Mouse (Mus musculus) hindbrain, postnatal 0 days (tissue): ENCODE results near the gene Gpc3. TPM values are rescaled to one million over a fixed set of nuclear protein-coding genes. Genes with fewer than 3 reads are reported as not detected.
A peak's percentile ranks its signal among the peaks of the same experiment; 100 is the strongest.
"Not testable (repeated sequence)": the region's sequence is repeated elsewhere in the genome, so short reads cannot be mapped to it uniquely, and the experiment has no call there.

Source experiments
- ATAC-seq: fragments of 200-750 bp; cut with Nextera tagmentation; 2 replicates; pipeline ENCODE4 v1.8.0; 2017; ENCODE audit warnings: mild to moderate bottlenecking, moderate TSS enrichment, moderate library complexity
- DNase-seq: peaks from one replicate; pipeline ENCODE4 v3.0.0-alpha.2; 2015; ENCODE audit warnings: low spot score
- H3K27ac ChIP-seq: fragments of 300-500 bp; sonication (generic); 2 replicates; pipeline ENCODE4 v1.5.1; 2014; ENCODE audit warnings: mild to moderate bottlenecking
- H3K27me3 ChIP-seq: fragments of 300-500 bp; sonication (generic); 2 replicates; pipeline ENCODE4 v1.6.1; 2014; ENCODE audit warnings: low read length, mixed read lengths; ENCODE audit not compliant: insufficient read depth
- H3K36me3 ChIP-seq: fragments of 300-500 bp; sonication (generic); 2 replicates; pipeline ENCODE4 v1.6.1; 2014; ENCODE audit warnings: low read length, mixed read lengths; ENCODE audit not compliant: insufficient read depth
- H3K4me1 ChIP-seq: fragments of 300-500 bp; sonication (generic); 2 replicates; pipeline ENCODE4 v1.6.1; 2014; ENCODE audit warnings: antibody characterized with exemption, low read length, mixed read lengths; ENCODE audit not compliant: insufficient read depth
- H3K4me2 ChIP-seq: fragments of 300-500 bp; sonication (generic); 2 replicates; pipeline ENCODE4 v1.6.1; 2014; ENCODE audit warnings: low read depth, mild to moderate bottlenecking, low read length, moderate library complexity, mixed read lengths
- H3K4me3 ChIP-seq: fragments of 300-500 bp; sonication (generic); 2 replicates; pipeline ENCODE4 v1.5.1; 2014; ENCODE audit warnings: low read length
- H3K9ac ChIP-seq: fragments of 300-500 bp; sonication (generic); replicated peaks from 2 replicates; pipeline ENCODE4 v1.6.1; 2014; ENCODE audit warnings: mild to moderate bottlenecking, low read length, moderate library complexity, mixed read lengths
- H3K9me3 ChIP-seq: fragments of 300-500 bp; sonication (generic); 2 replicates; pipeline ENCODE4 v1.6.1; 2016; ENCODE audit warnings: low read length, mixed read lengths
- CTCF ChIP-seq: IDR thresholded peaks from 2 replicates; pipeline ENCODE4 v1.5.1; 2016; ENCODE audit warnings: antibody characterized with exemption, control low read depth, low read depth
- WGBS: fragments of 180-500 bp; shearing (Covaris S2); extraction: QIAGEN DNeasy Blood & Tissue Kit; methylation state at CpG from one replicate; pipeline ENCODE4 v1.1.7; 2014; 5-methylcytosine and 5-hydroxymethylcytosine counted together
- polyA plus RNA-seq: library from polyadenylated mRNA; unstranded; fragments of >200 nt; fragmentation: Nextera tagmentation; extraction: Ambion mirVana; gene quantifications from 2 replicates; pipeline ENCODE4 v1.2.1, GENCODE M21; 2015
- total RNA-seq: library from RNA; depleted of rRNA; stranded (reverse); fragments of >200 nt; gene quantifications from 2 replicates; pipeline ENCODE4 v1.2.3, GENCODE M21; 2014

Gene Gpc3
- total and polyA plus RNA-seq, 2 experiments from 2014 or later: 33.3 to 86.1 TPM

DNA sequence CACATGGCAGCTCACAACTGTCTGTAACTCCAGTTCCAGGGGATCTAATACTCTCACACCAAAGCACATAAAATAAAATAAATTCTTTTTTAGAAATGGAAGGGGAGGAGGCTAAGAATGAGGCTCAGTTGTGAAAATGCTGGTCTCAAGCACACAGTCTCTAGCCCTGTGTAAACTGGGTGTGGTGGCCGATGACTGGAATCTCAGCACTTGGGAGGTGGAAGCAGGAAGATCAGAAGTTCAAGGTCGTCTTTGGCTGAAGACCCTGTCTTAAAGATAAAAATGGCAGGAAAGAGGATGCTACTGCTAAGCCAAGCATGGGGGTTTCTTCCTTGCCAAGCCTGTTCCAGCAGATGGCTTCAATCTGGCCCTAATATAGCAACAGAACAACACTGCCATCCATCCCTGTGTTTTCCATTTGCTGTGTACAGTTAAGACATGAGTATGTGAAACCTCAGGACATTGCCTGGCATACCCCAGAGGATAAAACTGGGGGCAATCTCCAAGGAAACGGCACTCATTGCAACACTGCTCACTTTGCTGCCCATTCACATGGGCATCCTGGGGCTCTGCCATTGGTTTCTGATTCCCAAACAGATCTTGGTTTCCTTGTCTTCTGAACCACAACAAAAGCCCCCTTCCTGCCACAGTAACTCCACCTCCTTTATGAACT, 334.9 kb downstream of the Gpc3 start:
- 67% methylated on average over 3 of the region's 3 CpGs for WGBS
- no peak overlapping the region for H3K4me3 ChIP-seq

DNA sequence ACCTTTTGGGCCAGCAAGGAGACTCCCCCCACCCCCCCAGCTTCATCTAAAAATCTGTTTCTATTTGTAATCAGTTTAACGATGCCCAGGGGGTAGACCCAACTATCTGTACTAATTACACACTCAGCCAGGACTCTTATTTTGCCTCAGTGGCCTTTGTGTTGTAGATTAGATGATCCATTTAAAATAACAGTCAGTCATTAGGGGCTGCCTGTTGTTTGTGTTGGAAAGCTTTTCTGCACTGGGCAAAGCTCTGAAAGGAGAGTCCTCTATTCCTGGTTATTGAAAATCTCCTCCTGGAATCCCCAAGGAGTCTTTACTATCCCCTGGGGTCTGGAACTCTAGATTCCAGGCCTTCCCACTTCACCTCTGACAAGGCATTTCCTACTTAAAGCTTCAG, 336.2 kb downstream of the Gpc3 start:
- Histone ChIP-seq H3K4me2 (no peak overlapping the region), H3K27me3 (no peaks in the 10 kb centered on the region), H3K4me3 (no peak overlapping the region), H3K9ac (no peak overlapping the region), H3K27ac (no peak overlapping the region), H3K9me3 (no peaks in the 10 kb centered on the region), H3K4me1 (no peaks in the 10 kb centered on the region), H3K36me3 (no peaks in the 10 kb centered on the region)
- ATAC-seq (no peak), DNase-seq (no peak)
- no peak for TF ChIP-seq CTCF
- 29% methylated on average over 1 of the region's 1 CpGs for WGBS

More for the DNA sequence above, 334.9 kb downstream of the Gpc3 start:
- TF ChIP-seq CTCF: no peak
- Histone ChIP-seq H3K27me3 (no peaks in the 10 kb centered on the region), H3K4me1 (no peaks in the 10 kb centered on the region), H3K9me3 (no peaks in the 10 kb centered on the region), H3K4me2 (no peak overlapping the region), H3K27ac (no peak overlapping the region), H3K9ac (no peak overlapping the region), H3K36me3 (no peaks in the 10 kb centered on the region)
- ATAC-seq: no peak
- peak; percentile 15 for DNase-seq

DNA sequence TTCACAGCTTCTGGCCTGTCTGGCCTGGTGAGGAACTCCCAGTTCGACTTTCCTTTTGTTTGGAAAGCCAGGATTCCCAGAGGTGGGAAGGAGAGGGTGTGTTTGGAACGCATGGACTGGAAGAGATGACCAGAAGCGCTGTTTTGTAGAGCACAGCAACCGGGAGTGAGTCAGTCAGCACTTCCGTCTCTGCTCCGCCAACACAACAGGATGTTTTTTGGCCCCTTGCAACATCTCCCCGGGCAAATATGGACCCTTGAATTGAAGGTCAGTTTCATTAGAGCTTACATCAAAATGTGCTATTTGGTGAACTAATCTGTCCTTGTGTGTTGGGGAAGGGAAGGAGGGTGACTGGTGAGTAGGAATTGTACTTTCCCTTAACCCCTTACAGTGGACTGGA, 340.7 kb downstream of the Gpc3 start:
- no peak for TF ChIP-seq CTCF

DNA sequence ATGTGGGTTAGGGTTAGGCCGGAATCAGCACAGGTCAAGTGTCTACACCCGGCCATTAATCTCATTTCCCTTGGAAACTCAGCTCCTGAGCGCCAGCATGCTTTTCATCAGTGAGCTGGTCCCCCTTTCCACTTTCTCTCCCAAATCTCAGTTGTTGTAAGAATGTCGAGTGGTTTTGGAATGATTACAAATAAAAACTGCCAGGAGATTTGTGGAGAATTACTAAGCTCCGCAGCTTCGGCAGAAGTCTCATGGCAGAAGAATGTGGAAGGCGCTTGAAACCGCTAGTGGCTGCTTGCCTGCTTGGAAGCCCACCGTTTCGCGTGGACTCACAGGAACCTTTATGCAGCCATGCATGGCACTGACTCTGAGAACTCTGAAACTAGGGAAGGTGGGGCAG, 351.8 kb downstream of the Gpc3 start:
- H3K4me3 ChIP-seq: no peak overlapping the region
- WGBS: 78% methylated on average over 11 of the region's 11 CpGs
- TF ChIP-seq CTCF: no peak
- H3K27me3 ChIP-seq: no peaks in the 10 kb centered on the region
- no peaks in the 10 kb centered on the region for H3K9me3 ChIP-seq
- DNase-seq: peak; percentile 2
- no peak overlapping the region for H3K4me2 ChIP-seq
- no peaks in the 10 kb centered on the region for H3K36me3 ChIP-seq
- no peak overlapping the region for H3K27ac ChIP-seq
- no peak for ATAC-seq
- no peak overlapping the region for H3K9ac ChIP-seq
- H3K4me1 ChIP-seq: no peaks in the 10 kb centered on the region

More for the DNA sequence above, 340.7 kb downstream of the Gpc3 start:
- no peak overlapping the region for H3K4me3 ChIP-seq
- H3K4me1 ChIP-seq: no peaks in the 10 kb centered on the region
- H3K27ac ChIP-seq: no peak overlapping the region
- WGBS: 83% methylated on average over 7 of the region's 7 CpGs
- H3K9me3 ChIP-seq: no peaks in the 10 kb centered on the region
- DNase-seq (no peak), ATAC-seq (no peak)
- H3K9ac ChIP-seq: no peak overlapping the region
- H3K4me2 ChIP-seq: no peak overlapping the region
- H3K27me3 ChIP-seq: no peaks in the 10 kb centered on the region
- H3K36me3 ChIP-seq: no peaks in the 10 kb centered on the region

DNA sequence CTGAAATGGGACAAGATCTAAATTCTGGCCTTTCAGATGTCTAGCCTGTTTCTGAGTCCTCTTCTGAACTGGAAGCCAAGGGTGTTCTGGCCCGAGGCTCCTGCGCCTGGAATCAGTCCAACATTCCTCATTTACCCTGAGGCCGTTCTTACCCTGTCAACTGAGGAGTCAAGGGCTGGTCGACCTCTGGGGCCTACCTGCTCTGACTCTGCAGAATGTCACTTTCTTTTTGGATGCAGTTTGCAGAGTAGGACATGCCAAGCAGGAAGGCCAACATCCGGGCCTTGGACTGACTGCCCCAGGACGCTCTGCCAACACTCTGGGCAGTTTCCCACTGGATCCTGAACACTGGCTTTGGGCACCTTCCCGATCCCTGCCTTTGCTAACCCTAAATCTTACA, 352.2 kb downstream of the Gpc3 start:
- Histone ChIP-seq H3K4me2 (no peak overlapping the region), H3K9ac (no peak overlapping the region), H3K4me3 (no peak overlapping the region), H3K36me3 (no peaks in the 10 kb centered on the region), H3K4me1 (no peaks in the 10 kb centered on the region), H3K27ac (no peak overlapping the region), H3K27me3 (no peaks in the 10 kb centered on the region), H3K9me3 (no peaks in the 10 kb centered on the region)
- ATAC-seq (no peak), DNase-seq (no peak)
- WGBS: 70% methylated on average over 7 of the region's 7 CpGs
- no peak for TF ChIP-seq CTCF

DNA sequence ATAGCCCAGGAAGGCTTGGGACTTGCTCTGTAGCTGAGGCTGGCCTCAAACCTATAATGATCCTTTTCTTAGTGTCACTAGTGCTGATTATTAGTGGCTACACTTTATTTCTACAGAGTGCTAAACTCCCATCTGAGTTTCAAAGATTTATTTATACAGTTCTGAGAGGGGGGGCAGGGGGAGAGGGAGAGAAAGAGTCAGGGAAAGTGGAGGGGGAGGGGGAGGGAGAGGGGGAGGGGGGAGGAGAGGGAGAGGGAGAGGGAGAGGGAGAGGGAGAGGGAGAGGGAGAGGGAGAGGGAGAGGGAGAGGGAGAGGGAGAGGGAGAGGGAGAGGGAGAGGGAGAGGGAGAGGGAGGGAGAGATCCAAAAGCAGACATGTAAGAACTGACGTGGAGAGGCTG, 354.0 kb downstream of the Gpc3 start:
- not testable (repeated sequence) for H3K4me1 ChIP-seq, H3K36me3 ChIP-seq, H3K27me3 ChIP-seq, ATAC-seq, H3K4me3 ChIP-seq, H3K9me3 ChIP-seq, H3K27ac ChIP-seq, H3K4me2 ChIP-seq, DNase-seq, H3K9ac ChIP-seq
- 69% methylated on average over 1 of the region's 1 CpGs for WGBS

DNA sequence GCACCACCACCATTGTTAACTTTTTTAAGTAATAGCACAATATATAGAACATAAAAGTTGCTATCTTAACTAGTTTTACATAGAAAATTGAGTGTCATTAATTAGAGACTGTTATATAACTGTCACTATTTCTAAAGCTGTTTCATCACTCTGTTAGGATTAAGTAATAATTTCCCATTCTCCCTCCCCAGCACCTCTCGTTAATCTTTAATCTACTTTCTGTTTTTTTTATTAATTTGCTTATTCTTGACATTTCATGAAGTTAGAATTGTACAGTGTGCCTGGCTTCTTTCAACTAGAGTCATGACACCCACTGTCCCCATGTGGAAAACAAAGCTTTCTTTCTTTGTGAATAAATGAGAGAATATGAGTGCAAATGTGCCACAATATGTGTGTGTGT, 359.2 kb downstream of the Gpc3 start:
- Histone ChIP-seq H3K4me3 (no peak overlapping the region), H3K9me3 (no peaks in the 10 kb centered on the region), H3K9ac (no peak overlapping the region), H3K4me1 (no peaks in the 10 kb centered on the region), H3K4me2 (no peak overlapping the region), H3K27ac (no peak overlapping the region), H3K36me3 (no peaks in the 10 kb centered on the region), H3K27me3 (no peaks in the 10 kb centered on the region)
- TF ChIP-seq CTCF: no peak
- WGBS: 69% methylated on average over 1 of the region's 1 CpGs
- ATAC-seq (no peak), DNase-seq (no peak)
